Mouse (Mus musculus): ENCODE measurements at regions not wholly inside any gene's neighbourhood (a gene's known extent, or its start where the extent isn't known, plus 50 kb on each side); places are given as distances from the start of the nearest gene placed in this dataset.
"Not testable (repeated sequence)": the region's sequence is repeated elsewhere in the genome, so short reads cannot be mapped to it uniquely, and the experiment has no call there.

DNA sequence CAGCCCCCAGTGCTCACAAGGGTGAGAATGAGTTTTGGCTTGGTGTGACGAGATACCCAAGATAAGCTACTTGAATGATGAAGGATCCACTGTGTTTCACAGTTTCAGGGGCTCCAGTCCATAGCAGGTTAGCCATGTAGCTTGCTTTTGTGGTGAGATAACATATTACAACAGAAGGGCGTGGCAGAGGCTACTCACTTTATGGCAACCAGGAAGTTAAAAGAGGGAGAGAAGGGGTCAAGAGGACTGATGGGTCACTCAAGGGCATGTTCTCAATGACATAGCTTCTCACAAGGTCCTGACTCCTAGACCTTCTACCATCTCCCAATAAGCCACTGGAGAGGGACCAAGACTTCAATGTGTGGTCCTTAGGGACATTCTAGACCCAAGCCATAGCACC, 159.4 kb upstream of the Kiz start:
- no peak overlapping the region for H3K4me3 ChIP-seq
- H3K9me3 ChIP-seq, result no peaks in the 10 kb centered on the region
- 84% methylated on average over 2 of the region's 2 CpGs for WGBS
- no peak for ATAC-seq (ENCODE audit: low FRiP score)
- H3K36me3 ChIP-seq, result no peaks in the 10 kb centered on the region
- peaks cover 11% of the 10 kb centered on the region for H3K4me1 ChIP-seq (replicated peaks)
- H3K27me3 ChIP-seq, result no peaks in the 10 kb centered on the region; the same call in 1 of the 2 replicates
- H3K27ac ChIP-seq, result no peak overlapping the region
- no peak overlapping the region for H3K4me2 ChIP-seq
- H3K9ac ChIP-seq, result no peak overlapping the region

GRCm38 (mm10) chr2:146696727-146697126, 158.9 kb upstream of the Kiz start:
- no peak for ATAC-seq (ENCODE audit: low FRiP score)
- Histone ChIP-seq H3K4me2 (no peak overlapping the region), H3K9me3 (no peaks in the 10 kb centered on the region), H3K4me3 (no peak overlapping the region), H3K27ac (no peak overlapping the region), H3K9ac (no peak overlapping the region), H3K36me3 (no peaks in the 10 kb centered on the region), H3K27me3 (no peaks in the 10 kb centered on the region; the same call in 1 of the 2 replicates), H3K4me1 (replicated peaks) (peaks cover 11% of the 10 kb centered on the region)
- 87% methylated on average over 4 of the region's 4 CpGs for WGBS

DNA sequence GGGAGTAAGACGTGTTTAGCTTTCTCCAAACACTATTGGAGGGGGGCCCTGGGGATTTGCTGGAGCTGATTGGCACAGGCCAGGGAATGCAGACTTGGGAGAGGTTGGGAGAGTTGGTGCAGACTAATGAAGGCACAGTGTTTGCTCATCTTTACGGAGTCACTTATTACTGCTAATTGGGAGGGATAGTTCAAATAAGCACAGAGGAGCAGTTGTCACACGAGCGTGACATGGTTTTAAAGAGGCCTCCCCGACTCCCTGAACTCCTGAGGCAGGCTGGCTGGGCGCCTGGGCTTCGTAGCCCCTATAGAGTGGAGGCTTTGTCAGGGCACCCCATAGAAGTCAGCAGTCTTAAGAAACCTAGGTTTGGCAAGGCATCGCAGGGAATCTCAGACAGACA, 145.0 kb upstream of the Kiz start:
- 52% methylated on average over 8 of the region's 8 CpGs for WGBS
- Histone ChIP-seq H3K27me3 (0 out of 2 replicates have a peak, but pooled peaks cover 3% of the 10 kb centered on the region), H3K36me3 (no peaks in the 10 kb centered on the region), H3K4me2 (0 out of 2 replicates have a peak overlapping the region, but pooled peaks have one; percentile 15), H3K9me3 (no peaks in the 10 kb centered on the region), H3K4me1 (replicated peaks) (peaks cover 11% of the 10 kb centered on the region), H3K27ac (peak overlapping the region; percentile 50; the same call in 1 of the 2 replicates), H3K9ac (no peak overlapping the region), H3K4me3 (no peak overlapping the region)
- peak; percentile 92 for ATAC-seq (ENCODE audit: low FRiP score)

DNA sequence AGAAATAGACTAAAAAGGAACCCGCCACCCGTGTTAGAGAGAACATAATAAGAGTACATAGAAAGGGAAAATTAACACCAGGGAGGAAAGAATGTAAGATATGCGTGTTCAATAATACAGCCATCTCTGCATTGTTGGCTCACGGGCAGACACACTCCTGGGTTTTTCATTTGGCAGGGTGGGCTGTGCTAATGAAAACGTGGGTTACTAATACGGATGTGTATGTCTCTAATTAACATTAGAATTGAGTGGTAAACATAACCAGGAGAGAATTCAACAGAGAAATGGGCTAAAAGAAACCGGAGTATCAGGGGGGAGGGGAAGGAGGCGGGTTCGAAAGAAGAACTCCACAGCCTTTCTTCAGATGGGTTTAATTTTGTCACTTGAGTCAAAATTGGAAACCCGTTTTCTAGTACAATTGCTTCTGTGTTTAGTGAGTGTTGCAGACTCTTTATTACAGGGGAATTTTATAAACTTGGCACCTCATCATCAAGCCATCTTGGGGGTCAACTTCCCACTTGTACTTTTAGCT, 134.4 kb upstream of the Kiz start:
- no peaks in the 10 kb centered on the region for H3K36me3 ChIP-seq
- peak overlapping the region; percentile 2; the same call in 1 of the 2 replicates for H3K4me2 ChIP-seq
- no peaks in the 10 kb centered on the region for H3K9me3 ChIP-seq
- peak overlapping the region; percentile 46 for H3K27ac ChIP-seq
- no peak for ATAC-seq (ENCODE audit: low FRiP score)
- 21% methylated on average over 10 of the region's 10 CpGs for WGBS
- peaks cover 12% of the 10 kb centered on the region for H3K27me3 ChIP-seq
- peaks cover 45% of the 10 kb centered on the region for H3K4me1 ChIP-seq (replicated peaks)
- H3K9ac ChIP-seq, result no peak overlapping the region
- no peak overlapping the region for H3K4me3 ChIP-seq

DNA sequence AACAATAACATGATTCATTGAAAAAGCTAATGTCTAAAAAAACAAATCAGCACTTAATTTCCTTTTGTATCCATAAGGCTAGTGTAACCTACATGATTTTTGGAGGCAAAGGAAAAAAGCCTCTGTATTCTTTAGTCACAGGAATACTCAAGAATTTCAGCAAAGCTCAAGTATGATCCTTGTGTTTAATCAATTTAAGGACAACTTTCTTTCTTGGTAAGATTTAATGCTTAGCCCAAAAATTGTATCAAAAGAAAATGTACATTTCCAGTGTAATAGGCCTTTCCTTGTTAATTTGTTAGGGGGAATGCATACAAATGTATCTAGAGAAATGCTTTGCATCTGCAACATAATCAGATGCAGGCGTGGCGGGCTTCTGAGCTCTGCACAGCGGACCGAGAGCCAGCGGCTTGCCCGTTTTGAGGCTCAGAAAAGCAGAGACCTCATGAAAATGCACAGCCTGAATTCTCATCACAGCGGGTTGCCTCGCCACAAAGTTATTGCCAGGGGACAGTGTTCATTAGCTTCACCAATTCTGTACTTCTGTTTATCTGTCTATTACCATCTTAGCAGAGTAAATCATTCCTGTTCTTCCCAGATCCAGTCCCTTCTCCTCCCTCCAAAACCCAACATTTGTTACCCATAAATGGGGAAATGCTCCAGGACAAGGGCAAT, 133.2 kb upstream of the Kiz start:
- H3K9ac ChIP-seq, result no peak overlapping the region
- no peak overlapping the region for H3K4me3 ChIP-seq
- no peaks in the 10 kb centered on the region for H3K36me3 ChIP-seq
- peak; percentile 30; the same call in 1 of the 2 replicates for ATAC-seq (ENCODE audit: low FRiP score)
- H3K27ac ChIP-seq, result peak overlapping the region; percentile 86
- WGBS, result 4% methylated on average over 8 of the region's 8 CpGs
- H3K4me2 ChIP-seq, result peak overlapping the region; percentile 20; the same call in 1 of the 2 replicates
- H3K9me3 ChIP-seq, result no peaks in the 10 kb centered on the region
- H3K27me3 ChIP-seq, result peaks cover 7% of the 10 kb centered on the region; the same call in 1 of the 2 replicates
- H3K4me1 ChIP-seq (replicated peaks), result peaks cover 45% of the 10 kb centered on the region

DNA sequence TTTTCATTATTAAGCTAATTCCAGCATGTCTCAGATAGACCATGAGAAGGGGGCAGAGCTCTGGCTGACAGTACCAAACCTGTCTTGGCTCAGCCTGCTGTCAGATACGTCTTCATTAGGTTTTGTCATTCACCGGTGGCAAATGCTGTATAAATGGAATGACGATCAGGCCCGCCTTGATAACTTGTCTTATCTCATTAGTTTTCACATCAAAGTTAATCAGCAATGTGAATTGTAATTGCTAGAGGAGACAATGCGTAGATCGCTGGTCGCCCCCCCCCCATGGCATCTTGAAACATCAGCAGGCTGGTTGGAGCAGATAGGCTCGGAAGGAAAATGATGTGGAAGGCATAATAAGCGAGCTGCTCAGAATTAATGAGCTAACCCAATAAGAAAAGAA, 132.5 kb upstream of the Kiz start:
- ATAC-seq (ENCODE audit: low FRiP score), result peak; percentile 79
- WGBS, result 17% methylated on average over 9 of the region's 9 CpGs

DNA sequence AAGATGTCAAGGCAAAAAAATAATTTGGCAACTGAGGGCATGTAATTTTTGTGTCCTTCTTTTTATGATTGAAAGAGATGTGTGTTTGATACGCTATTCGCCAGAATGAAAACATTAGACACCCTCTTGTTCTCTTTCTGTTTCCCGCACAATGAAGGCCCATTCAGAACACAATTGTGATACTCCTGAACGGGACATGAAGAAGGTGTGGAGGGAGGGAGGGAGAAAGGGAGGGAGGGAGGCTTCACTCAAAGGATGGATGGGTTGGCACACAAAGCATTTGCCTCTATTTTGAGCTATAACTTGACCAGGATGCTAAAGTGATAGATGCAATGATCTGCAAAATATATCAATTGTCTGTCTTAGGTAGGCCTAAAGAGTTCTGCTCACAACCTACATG, 132.0 kb upstream of the Kiz start:
- H3K9me3 ChIP-seq, result no peaks in the 10 kb centered on the region
- H3K4me2 ChIP-seq, result peak overlapping the region; percentile 20
- 36% methylated on average over 4 of the region's 4 CpGs for WGBS
- peak; percentile 30 for ATAC-seq (ENCODE audit: low FRiP score)
- H3K27ac ChIP-seq, result peak overlapping the region; percentile 86
- peaks cover 45% of the 10 kb centered on the region for H3K4me1 ChIP-seq (replicated peaks)
- peaks cover 10% of the 10 kb centered on the region; the same call in 1 of the 2 replicates for H3K27me3 ChIP-seq
- H3K36me3 ChIP-seq, result no peaks in the 10 kb centered on the region
- no peak overlapping the region for H3K9ac ChIP-seq
- no peak overlapping the region for H3K4me3 ChIP-seq

More for the DNA sequence above, 132.5 kb upstream of the Kiz start:
- H3K9me3 ChIP-seq, result no peaks in the 10 kb centered on the region
- H3K27me3 ChIP-seq, result peaks cover 10% of the 10 kb centered on the region; the same call in 1 of the 2 replicates
- peak overlapping the region; percentile 20 for H3K4me2 ChIP-seq
- peaks cover 45% of the 10 kb centered on the region for H3K4me1 ChIP-seq (replicated peaks)
- H3K4me3 ChIP-seq, result no peak overlapping the region
- H3K27ac ChIP-seq, result peak overlapping the region; percentile 86
- no peak overlapping the region for H3K9ac ChIP-seq
- H3K36me3 ChIP-seq, result no peaks in the 10 kb centered on the region

DNA sequence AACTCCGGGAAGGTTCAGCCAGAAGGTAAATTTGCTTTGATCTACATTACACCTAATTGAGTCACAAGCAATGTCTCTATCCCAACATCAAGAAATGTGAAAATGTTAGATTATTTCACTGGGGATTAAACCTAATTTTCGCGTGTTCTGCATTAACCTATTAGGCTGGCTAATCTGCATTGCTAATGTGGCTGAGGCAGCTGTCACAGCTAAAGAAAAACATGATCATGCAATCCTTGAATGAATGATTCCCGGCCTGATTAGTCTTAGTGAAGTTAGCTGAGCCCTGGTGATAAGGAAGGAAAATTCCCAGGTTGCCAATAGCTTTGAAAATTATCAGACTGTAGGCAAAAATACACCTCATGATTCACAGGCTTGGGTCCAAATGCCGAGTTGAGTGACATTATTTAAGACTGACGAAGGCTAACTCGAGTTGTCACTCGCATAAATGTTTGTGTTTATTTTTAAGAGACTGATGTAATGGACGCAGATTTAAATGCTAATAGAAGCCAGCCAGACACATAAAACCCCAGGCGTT, 131.5 kb upstream of the Kiz start:
- H3K9me3 ChIP-seq, result no peaks in the 10 kb centered on the region
- peak overlapping the region; percentile 20; the same call in 1 of the 2 replicates for H3K4me2 ChIP-seq
- WGBS, result 24% methylated on average over 10 of the region's 10 CpGs
- no peak overlapping the region for H3K9ac ChIP-seq
- H3K27me3 ChIP-seq, result peaks cover 10% of the 10 kb centered on the region; the same call in 1 of the 2 replicates
- peak; percentile 70 for ATAC-seq (ENCODE audit: low FRiP score)
- H3K4me3 ChIP-seq, result no peak overlapping the region
- no peaks in the 10 kb centered on the region for H3K36me3 ChIP-seq
- peaks cover 45% of the 10 kb centered on the region for H3K4me1 ChIP-seq (replicated peaks)
- H3K27ac ChIP-seq, result peak overlapping the region; percentile 86

DNA sequence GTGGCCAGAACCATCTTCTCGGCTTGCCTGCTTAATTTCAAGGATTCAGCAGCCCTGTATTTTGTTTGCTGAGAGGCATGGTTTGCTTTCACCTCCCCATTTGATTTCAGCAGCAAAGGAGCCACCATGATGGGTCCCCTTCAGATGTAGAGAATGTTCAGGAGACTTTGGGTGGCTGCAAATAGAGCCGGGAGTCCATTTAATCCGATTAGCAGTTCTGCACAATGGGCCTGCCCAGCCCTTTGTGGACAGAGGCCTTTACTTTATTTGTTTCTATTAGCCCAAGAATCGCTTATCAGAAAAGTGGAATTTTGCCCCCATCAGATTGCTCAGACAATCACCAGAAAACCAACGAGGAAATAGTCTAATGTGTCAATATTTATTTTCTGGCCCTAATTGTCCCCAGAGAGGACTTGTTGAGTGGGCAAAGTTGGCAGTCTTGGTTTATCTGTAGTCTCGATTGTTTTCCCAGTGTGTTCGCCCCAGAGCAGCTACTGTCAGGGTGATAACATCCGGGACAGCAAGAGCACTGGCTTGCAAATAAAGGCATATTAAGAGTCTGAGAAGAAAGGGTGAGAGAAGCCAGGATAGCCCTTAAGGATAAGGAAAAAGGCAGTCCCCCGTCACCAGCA, 130.6 kb upstream of the Kiz start:
- Histone ChIP-seq H3K4me1 (replicated peaks) (peaks cover 45% of the 10 kb centered on the region), H3K4me3 (no peak overlapping the region), H3K9me3 (no peaks in the 10 kb centered on the region), H3K36me3 (no peaks in the 10 kb centered on the region), H3K27me3 (peaks cover 10% of the 10 kb centered on the region; the same call in 1 of the 2 replicates), H3K9ac (no peak overlapping the region), H3K4me2 (no peak overlapping the region), H3K27ac (peak overlapping the region; percentile 86)
- 44% methylated on average over 9 of the region's 9 CpGs for WGBS
- ATAC-seq (ENCODE audit: low FRiP score), result no peak

GRCm38 (mm10) chr2:146728693-146729092, 127.0 kb upstream of the Kiz start:
- H3K36me3 ChIP-seq, result no peaks in the 10 kb centered on the region
- no peak overlapping the region for H3K4me3 ChIP-seq
- ATAC-seq (ENCODE audit: low FRiP score), result no peak

GRCm38 (mm10) chr2:146731081-146731480, 124.6 kb upstream of the Kiz start:
- H3K9ac ChIP-seq, result no peak overlapping the region
- H3K4me3 ChIP-seq, result no peak overlapping the region
- 0 out of 2 replicates have a peak, but pooled peaks cover 6% of the 10 kb centered on the region for H3K27me3 ChIP-seq
- H3K4me1 ChIP-seq (replicated peaks), result no peaks in the 10 kb centered on the region; the same call in 1 of the 2 replicates
- H3K4me2 ChIP-seq, result no peak overlapping the region
- no peaks in the 10 kb centered on the region for H3K9me3 ChIP-seq
- 52% methylated on average over 3 of the region's 3 CpGs for WGBS
- ATAC-seq (ENCODE audit: low FRiP score), result no peak
- no peak overlapping the region for H3K27ac ChIP-seq
- no peaks in the 10 kb centered on the region for H3K36me3 ChIP-seq

More at GRCm38 (mm10) chr2:146728693-146729092, 127.0 kb upstream of the Kiz start:
- no peaks in the 10 kb centered on the region for H3K9me3 ChIP-seq
- H3K4me2 ChIP-seq, result no peak overlapping the region
- no peak overlapping the region for H3K9ac ChIP-seq
- H3K4me1 ChIP-seq (replicated peaks), result peaks cover 20% of the 10 kb centered on the region
- H3K27me3 ChIP-seq, result peaks cover 10% of the 10 kb centered on the region; the same call in 1 of the 2 replicates
- no peak overlapping the region for H3K27ac ChIP-seq

DNA sequence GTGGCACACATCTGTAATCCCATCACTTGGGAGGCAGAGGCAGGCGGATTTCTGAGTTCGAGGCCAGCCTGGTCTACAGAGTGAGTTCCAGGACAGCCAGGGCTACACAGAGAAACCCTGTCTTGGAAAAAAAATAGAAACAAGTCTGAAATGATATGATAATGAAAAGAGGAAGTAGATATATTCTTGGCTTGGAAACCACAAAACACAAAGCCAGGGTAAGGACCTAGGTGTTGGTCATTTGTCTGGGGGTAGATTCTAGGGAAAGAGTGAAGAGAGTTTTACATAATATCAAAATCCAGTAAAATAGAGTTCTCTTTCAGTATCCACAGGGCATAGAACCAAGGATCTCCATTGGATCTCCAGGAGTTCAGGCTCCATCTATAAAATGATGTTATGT, 122.8 kb upstream of the Kiz start:
- WGBS, result 92% methylated on average over 2 of the region's 2 CpGs
- H3K9me3 ChIP-seq; H3K27ac ChIP-seq; H3K4me3 ChIP-seq; H3K36me3 ChIP-seq; ATAC-seq (ENCODE audit: low FRiP score); H3K9ac ChIP-seq; H3K27me3 ChIP-seq; H3K4me1 ChIP-seq (replicated peaks); H3K4me2 ChIP-seq: not testable (repeated sequence)

Measured in hindbrain, embryonic 13.5 days (tissue).